Mouse (Mus musculus): ENCODE results near the gene Otog. TPM values are rescaled to one million over a fixed set of nuclear protein-coding genes. Genes with fewer than 3 reads are reported as not detected.

The Otog gene
- polyA plus RNA-seq, 1 experiment: 10.2 TPM

- Histone ChIP-seq H3ac (ENCODE audit: control insufficient read depth, insufficient read length) (no peak overlapping the region), H3K27me3 (ENCODE audit: control insufficient read depth, insufficient read depth, insufficient read length) (no peaks in the 10 kb centered on the region), H3K79me2 (ENCODE audit: control insufficient read depth, insufficient read depth) (no peaks in the 10 kb centered on the region), H3K4me2 (ENCODE audit: low read depth) (peak overlapping the region; percentile 46), H3K4me3 (peak overlapping the region; percentile 3), H3K36me3 (ENCODE audit: control insufficient read depth, insufficient read depth) (no peaks in the 10 kb centered on the region)
- TF ChIP-seq POLR2A (IDR thresholded peaks at IDR 0.05; ENCODE audit: insufficient read length, low read depth) (peak; percentile 64), MAX (IDR thresholded peaks at IDR 0.05; ENCODE audit: low read depth) (no peak), USF1 (IDR thresholded peaks at IDR 0.05; ENCODE audit: low read depth) (no peak), CEBPB (IDR thresholded peaks at IDR 0.05; ENCODE audit: insufficient read depth, poor library complexity, severe bottlenecking) (no peak), REST (IDR thresholded peaks at IDR 0.05; ENCODE audit: insufficient read depth, insufficient read length) (no peak), TCF12 (IDR thresholded peaks at IDR 0.05; ENCODE audit: insufficient read depth, poor library complexity, severe bottlenecking) (no peak), E2F4 (IDR thresholded peaks at IDR 0.05; ENCODE audit: insufficient read depth) (no peak), MYOG (IDR thresholded peaks at IDR 0.05; ENCODE audit: control insufficient read depth in 1 of 3, insufficient read depth in 1 of 3, insufficient read length in 2 of 3, low read depth in 2 of 3) (peak in 1 of 3 experiments; percentile 9), SRF (IDR thresholded peaks at IDR 0.05; ENCODE audit: control insufficient read depth, insufficient read length, low read depth) (no peak), MYOD1 (IDR thresholded peaks at IDR 0.05; ENCODE audit: control insufficient read depth in 1 of 3, insufficient read length in 2 of 3, low read depth in 2 of 3) (no peak), TCF3 (IDR thresholded peaks at IDR 0.05; ENCODE audit: insufficient read length, low read depth) (no peak), POLR2AphosphoS2 (IDR thresholded peaks at IDR 0.05; ENCODE audit: insufficient read length, low read depth) (no peak)
Measured at GRCm38 (mm10) chr7:46337397-46337796, 96.6 kb downstream of the Otog start.

DNA sequence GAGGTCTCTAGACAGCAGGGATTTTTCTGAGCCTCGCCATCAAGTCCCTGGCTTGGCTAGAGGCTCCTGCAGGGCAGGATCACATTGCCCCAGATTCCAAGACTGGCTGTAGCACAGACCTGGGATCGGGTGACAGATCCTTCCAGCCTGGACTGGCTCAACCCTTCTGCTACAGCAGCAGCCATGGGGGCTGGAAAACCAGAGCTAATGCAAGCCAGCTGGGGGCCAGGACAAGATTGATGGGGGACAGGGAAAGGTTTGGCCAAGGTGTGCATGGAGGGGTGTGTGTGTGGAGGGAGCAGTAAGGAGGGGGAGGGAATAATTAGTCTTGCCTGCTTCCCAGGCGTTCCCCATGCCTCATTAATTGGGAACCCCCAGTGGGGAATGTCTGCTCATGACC, 99.0 kb downstream of the Otog start:
- Histone ChIP-seq H3ac (ENCODE audit: control insufficient read depth, insufficient read length) (no peak overlapping the region), H3K4me3 (no peak overlapping the region), H3K79me2 (ENCODE audit: control insufficient read depth, insufficient read depth) (no peaks in the 10 kb centered on the region), H3K27me3 (ENCODE audit: control insufficient read depth, insufficient read depth, insufficient read length) (no peaks in the 10 kb centered on the region), H3K4me2 (ENCODE audit: low read depth) (no peak overlapping the region), H3K36me3 (ENCODE audit: control insufficient read depth, insufficient read depth) (no peaks in the 10 kb centered on the region)
- TF ChIP-seq E2F4 (IDR thresholded peaks at IDR 0.05; ENCODE audit: insufficient read depth) (no peak), MYOD1 (IDR thresholded peaks at IDR 0.05; ENCODE audit: control insufficient read depth in 1 of 3, insufficient read length in 2 of 3, low read depth in 2 of 3) (peak in 1 of 3 experiments; percentile 21)

DNA sequence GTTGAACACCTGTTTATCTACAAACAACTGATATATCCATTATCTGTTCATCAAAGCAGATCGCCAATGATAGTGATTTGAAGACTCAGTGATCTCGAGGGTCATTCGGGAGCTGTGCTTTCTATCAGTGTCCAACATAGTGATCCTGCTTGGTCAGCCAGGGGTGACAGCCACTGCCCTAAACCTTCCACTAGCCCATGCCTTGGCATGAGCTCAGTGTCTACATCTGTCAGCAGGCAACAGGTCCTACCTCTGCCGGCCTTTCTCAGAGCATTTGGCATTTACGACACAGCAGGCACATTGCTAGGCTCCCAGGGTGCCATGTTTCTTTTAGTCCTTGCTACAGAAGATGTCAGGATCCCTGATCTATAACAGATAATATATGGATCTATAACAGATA, 99.5 kb downstream of the Otog start:
- Histone ChIP-seq H3K27me3 (ENCODE audit: control insufficient read depth, insufficient read depth, insufficient read length) (no peaks in the 10 kb centered on the region), H3K36me3 (ENCODE audit: control insufficient read depth, insufficient read depth) (no peaks in the 10 kb centered on the region), H3K79me2 (ENCODE audit: control insufficient read depth, insufficient read depth) (no peaks in the 10 kb centered on the region), H3K4me3 (no peak overlapping the region), H3ac (ENCODE audit: control insufficient read depth, insufficient read length) (no peak overlapping the region), H3K4me2 (ENCODE audit: low read depth) (no peak overlapping the region)
- TF ChIP-seq POLR2A (IDR thresholded peaks at IDR 0.05; ENCODE audit: insufficient read length, low read depth) (no peak), MAX (IDR thresholded peaks at IDR 0.05; ENCODE audit: low read depth) (no peak), E2F4 (IDR thresholded peaks at IDR 0.05; ENCODE audit: insufficient read depth) (no peak), MYOD1 (IDR thresholded peaks at IDR 0.05; ENCODE audit: control insufficient read depth in 1 of 3, insufficient read length in 2 of 3, low read depth in 2 of 3) (peak in 1 of 3 experiments; percentile 19)

- Histone ChIP-seq H3K79me2 (ENCODE audit: control insufficient read depth, insufficient read depth) (no peaks in the 10 kb centered on the region), H3K4me3 (no peak overlapping the region), H3K27me3 (ENCODE audit: control insufficient read depth, insufficient read depth, insufficient read length) (no peaks in the 10 kb centered on the region), H3K4me2 (ENCODE audit: low read depth) (peak overlapping the region; percentile 15), H3K36me3 (ENCODE audit: control insufficient read depth, insufficient read depth) (no peaks in the 10 kb centered on the region), H3ac (ENCODE audit: control insufficient read depth, insufficient read length) (no peak overlapping the region)
- TF ChIP-seq SRF (IDR thresholded peaks at IDR 0.05; ENCODE audit: control insufficient read depth, insufficient read length, low read depth) (no peak), TCF12 (IDR thresholded peaks at IDR 0.05; ENCODE audit: insufficient read depth, poor library complexity, severe bottlenecking) (peak; percentile 87), CEBPB (IDR thresholded peaks at IDR 0.05; ENCODE audit: insufficient read depth, poor library complexity, severe bottlenecking) (no peak), MYOG (IDR thresholded peaks at IDR 0.05; ENCODE audit: control insufficient read depth in 1 of 3, insufficient read depth in 1 of 3, insufficient read length in 2 of 3, low read depth in 2 of 3) (peak; percentile 71 to 95 (median 74)), MAX (IDR thresholded peaks at IDR 0.05; ENCODE audit: low read depth) (no peak), MYOD1 (IDR thresholded peaks at IDR 0.05; ENCODE audit: control insufficient read depth in 1 of 3, insufficient read length in 2 of 3, low read depth in 2 of 3) (peak; percentile 86 to 95 (median 93)), TCF3 (IDR thresholded peaks at IDR 0.05; ENCODE audit: insufficient read length, low read depth) (peak; percentile 56)
Measured at GRCm38 (mm10) chr7:46341471-46341870, 100.7 kb downstream of the Otog start.

DNA sequence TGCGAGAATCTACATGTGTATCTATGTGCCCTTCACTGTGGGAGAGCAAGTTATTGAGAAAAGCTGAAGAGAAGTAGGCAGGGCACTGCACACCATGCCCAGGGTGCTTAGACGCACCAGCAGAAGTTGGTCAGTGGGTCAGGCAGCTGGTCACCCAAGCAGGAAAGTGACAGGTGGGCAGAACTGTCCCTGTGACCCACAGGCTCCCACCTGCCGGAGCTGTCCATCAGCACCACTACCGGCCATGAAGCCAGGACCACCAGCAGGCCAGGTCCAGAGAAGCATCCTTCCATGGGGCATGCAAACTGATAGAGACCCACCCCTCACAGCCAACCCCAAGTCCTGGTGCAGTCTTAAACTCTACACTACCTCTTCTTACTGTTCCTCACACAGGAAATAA, 106.9 kb downstream of the Otog start:
- Histone ChIP-seq H3K4me2 (ENCODE audit: low read depth) (no peak overlapping the region), H3K79me2 (ENCODE audit: control insufficient read depth, insufficient read depth) (no peaks in the 10 kb centered on the region), H3K27me3 (ENCODE audit: control insufficient read depth, insufficient read depth, insufficient read length) (no peaks in the 10 kb centered on the region), H3ac (ENCODE audit: control insufficient read depth, insufficient read length) (no peak overlapping the region), H3K4me3 (no peak overlapping the region), H3K36me3 (ENCODE audit: control insufficient read depth, insufficient read depth) (no peaks in the 10 kb centered on the region)
- TF ChIP-seq POLR2AphosphoS2 (IDR thresholded peaks at IDR 0.05; ENCODE audit: insufficient read length, low read depth) (no peak), MAX (IDR thresholded peaks at IDR 0.05; ENCODE audit: low read depth) (no peak), MYOD1 (IDR thresholded peaks at IDR 0.05; ENCODE audit: control insufficient read depth in 1 of 3, insufficient read length in 2 of 3, low read depth in 2 of 3) (peak; percentile 37 to 99 (median 97)), REST (IDR thresholded peaks at IDR 0.05; ENCODE audit: insufficient read depth, insufficient read length) (peak; percentile 72), MYOG (IDR thresholded peaks at IDR 0.05; ENCODE audit: control insufficient read depth in 1 of 3, insufficient read depth in 1 of 3, insufficient read length in 2 of 3, low read depth in 2 of 3) (peak; percentile 40 to 97 (median 95)), TCF3 (IDR thresholded peaks at IDR 0.05; ENCODE audit: insufficient read length, low read depth) (peak; percentile 71), TCF12 (IDR thresholded peaks at IDR 0.05; ENCODE audit: insufficient read depth, poor library complexity, severe bottlenecking) (peak; percentile 32)

All from myocyte (in vitro differentiated cells).